Mouse (Mus musculus): ENCODE measurements at regions not wholly inside any gene's neighbourhood (a gene's known extent, or its start where the extent isn't known, plus 50 kb on each side); places are given as distances from the start of the nearest gene placed in this dataset.

GRCm38 (mm10) chr13:107942979-107943378 lies 101.3 kb upstream of the Smim15 start:
- TF ChIP-seq CTCF (conservative IDR thresholded peaks at IDR 0.05; ENCODE audit: low read length) (no peak), NANOG (IDR thresholded peaks at IDR 0.05; ENCODE audit: borderline replicate concordance, low read length) (no peak)

All from E14TG2a.4 (cell line).